Mouse (Mus musculus) liver, adult (tissue): ENCODE data around the gene Olfr746.

Source experiments
- GATA4 ChIP-seq: IDR thresholded peaks from 2 replicates; pipeline ENCODE4 v1.6.1; 2014; ENCODE audit warnings: mild to moderate bottlenecking, low read length; ENCODE audit not compliant: insufficient replicate concordance

The Olfr746 gene

GRCm38 (mm10) chr14:50646783-50647182 is at the start of gene Olfr746:
Gene Olfr746 (plus strand): TSS chr14:50647083.
- TF ChIP-seq GATA4 = no peak

GRCm38 (mm10) chr14:50614579-50614978 is 32.3 kb upstream of the Olfr746 start, which contains the start of gene Olfr744:
Gene Olfr744 (plus strand): TSS chr14:50614879.
- TF ChIP-seq GATA4 = no peak

- TF ChIP-seq GATA4 = no peak
Measured at GRCm38 (mm10) chr14:50639088-50639487, 7.8 kb upstream of the Olfr746 start, which contains the start of gene Olfr745. Gene Olfr745 (plus strand): TSS chr14:50639388.

- TF ChIP-seq GATA4 = no peak
Measured at GRCm38 (mm10) chr14:50693106-50693505, 46.2 kb downstream of the Olfr746 start, which contains the start of gene Olfr747. Gene Olfr747 (minus strand): TSS chr14:50693206.
